Mouse (Mus musculus) right cerebral cortex, postnatal 10 days (tissue): ENCODE data around the gene Tcp11.

Experiments
- DNase-seq, 2 experiments: peaks; one replicate each; pipeline ENCODE4 v3.0.0; 2021; ENCODE audit warnings: low spot score in 2 of 2

Gene Tcp11

GRCm38 (mm10) chr17:28080045-28080816 is at the start of gene Tcp11:
Gene Tcp11, minus strand, starts transcription at chr17:28080639.
- DNase-seq, result peak; percentile 81 to 86

- no peak for DNase-seq
These were observed 49.4 kb upstream of the Tcp11 start for GRCm38 (mm10) chr17:28129796-28130195.

GRCm38 (mm10) chr17:28124368-28124767 is 43.9 kb upstream of the Tcp11 start:
- no peak for DNase-seq

GRCm38 (mm10) chr17:28123627-28124026 is 43.2 kb upstream of the Tcp11 start:
- DNase-seq, result no peak

- DNase-seq, result no peak
These were observed 42.5 kb upstream of the Tcp11 start for GRCm38 (mm10) chr17:28122949-28123348.

- no peak for DNase-seq
These were observed 40.0 kb upstream of the Tcp11 start for GRCm38 (mm10) chr17:28120460-28120859.

- no peak for DNase-seq
These were observed 37.2 kb upstream of the Tcp11 start for GRCm38 (mm10) chr17:28117451-28118209.

GRCm38 (mm10) chr17:28116335-28116734 is 35.9 kb upstream of the Tcp11 start:
- no peak for DNase-seq

- no peak for DNase-seq
These were observed 31.8 kb upstream of the Tcp11 start for GRCm38 (mm10) chr17:28112266-28112665.

- DNase-seq, result no peak
These were observed 26.8 kb upstream of the Tcp11 start for GRCm38 (mm10) chr17:28107275-28107674.

GRCm38 (mm10) chr17:28106352-28106751 is 25.9 kb upstream of the Tcp11 start:
- no peak for DNase-seq

- no peak for DNase-seq
These were observed 24.0 kb upstream of the Tcp11 start for GRCm38 (mm10) chr17:28104416-28104815.

- DNase-seq, result no peak
These were observed 21.5 kb upstream of the Tcp11 start for GRCm38 (mm10) chr17:28101902-28102319.

GRCm38 (mm10) chr17:28101284-28101887 is 20.9 kb upstream of the Tcp11 start:
- DNase-seq, result no peak

- DNase-seq, result no peak
These were observed 20.2 kb upstream of the Tcp11 start for GRCm38 (mm10) chr17:28100669-28101068.

GRCm38 (mm10) chr17:28099086-28099485 is 18.6 kb upstream of the Tcp11 start:
- no peak for DNase-seq

GRCm38 (mm10) chr17:28097308-28097707 is 16.9 kb upstream of the Tcp11 start:
- DNase-seq, result no peak

GRCm38 (mm10) chr17:28096418-28096817 is 16.0 kb upstream of the Tcp11 start:
- no peak for DNase-seq

GRCm38 (mm10) chr17:28093837-28094236 is 13.4 kb upstream of the Tcp11 start:
- DNase-seq, result no peak

- no peak for DNase-seq
These were observed 11.9 kb upstream of the Tcp11 start for GRCm38 (mm10) chr17:28092297-28092696.

- no peak for DNase-seq
These were observed 8.3 kb upstream of the Tcp11 start for GRCm38 (mm10) chr17:28088718-28089117.

- DNase-seq, result no peak
These were observed 7.0 kb upstream of the Tcp11 start for GRCm38 (mm10) chr17:28087430-28087829.

- peak; percentile 87 to 93 for DNase-seq
These were observed 4.5 kb upstream of the Tcp11 start for GRCm38 (mm10) chr17:28084964-28085363.
